Mouse (Mus musculus) regulatory T cell (primary cell): Measurements from ENCODE around the gene Klrb1b.
"Not testable (repeated sequence)": the region's sequence is repeated elsewhere in the genome, so short reads cannot be mapped to it uniquely, and the experiment has no call there.

ENCODE experiments used
- in situ Hi-C: fragments of 300-600 bp; cut with MboI, MseI; formaldehyde crosslinking; loops from one replicate; pipeline ENCODE4 v1.15.1; 2025; ENCODE audit warnings: high pct_unique_total_duplicates

The Klrb1b gene

GRCm38 (mm10) chr6:128800696-128801095 is 25.4 kb downstream of the Klrb1b start:
- in situ Hi-C loops: not testable (repeated sequence)

GRCm38 (mm10) chr6:128799896-128800270 is 26.2 kb downstream of the Klrb1b start:
- in situ Hi-C loops: loop anchor here (5.0 kb wide), 2 partner anchors 38 to 42 kb away; no protein-coding TSS in a partner anchor

- in situ Hi-C loops: loop anchor here (5.0 kb wide), 2 partner anchors 37 to 43 kb away; no protein-coding TSS in a partner anchor
These were observed 26.8 kb downstream of the Klrb1b start for GRCm38 (mm10) chr6:128799144-128799895.

- in situ Hi-C loops: loop anchor here (5.0 kb wide), 2 partner anchors 36 to 44 kb away; no protein-coding TSS in a partner anchor
These were observed 27.4 kb downstream of the Klrb1b start for GRCm38 (mm10) chr6:128798772-128799143.

- in situ Hi-C loops: loop anchor here (5.0 kb wide), 2 partner anchors 36 to 44 kb away; no protein-coding TSS in a partner anchor
These were observed 28.0 kb downstream of the Klrb1b start for GRCm38 (mm10) chr6:128797936-128798771.

- in situ Hi-C loops: loop anchor here (5.0 kb wide), 2 partner anchors 35 to 45 kb away; no protein-coding TSS in a partner anchor
These were observed 28.8 kb downstream of the Klrb1b start for GRCm38 (mm10) chr6:128797185-128797905.

- in situ Hi-C loops: loop anchor here (5.0 kb wide), 2 partner anchors 34 to 46 kb away; no protein-coding TSS in a partner anchor
These were observed 29.7 kb downstream of the Klrb1b start for GRCm38 (mm10) chr6:128796321-128796955.

- in situ Hi-C loops: no loop called here
These were observed 32.4 kb downstream of the Klrb1b start for GRCm38 (mm10) chr6:128793734-128794133.

- in situ Hi-C loops: not testable (repeated sequence)
These were observed 35.6 kb downstream of the Klrb1b start for GRCm38 (mm10) chr6:128790491-128790994.

- in situ Hi-C loops: no loop called here
These were observed 37.0 kb downstream of the Klrb1b start, which contains the start of gene Klrb1c for GRCm38 (mm10) chr6:128789115-128789514. Klrb1c (minus strand) TSS chr6:128789215.

GRCm38 (mm10) chr6:128788517-128788916 is 37.6 kb downstream of the Klrb1b start:
- in situ Hi-C loops: no loop called here

- in situ Hi-C loops: not testable (repeated sequence)
These were observed 39.7 kb downstream of the Klrb1b start for GRCm38 (mm10) chr6:128786396-128786795.

GRCm38 (mm10) chr6:128769481-128770253 is 56.5 kb downstream of the Klrb1b start:
- in situ Hi-C loops: loop anchor here (5.0 kb wide), 1 partner anchor 73 kb away; no protein-coding TSS in a partner anchor

GRCm38 (mm10) chr6:128768047-128768446 is 58.1 kb downstream of the Klrb1b start:
- in situ Hi-C loops: loop anchor here (5.0 kb wide), 1 partner anchor 74 kb away; no protein-coding TSS in a partner anchor

GRCm38 (mm10) chr6:128766486-128767254 is 59.5 kb downstream of the Klrb1b start:
- in situ Hi-C loops: loop anchor here (5.0 kb wide), 1 partner anchor 76 kb away; no protein-coding TSS in a partner anchor

GRCm38 (mm10) chr6:128765211-128765610 is 60.9 kb downstream of the Klrb1b start:
- in situ Hi-C loops: loop anchor here (5.0 kb wide), 1 partner anchor 77 kb away; no protein-coding TSS in a partner anchor

GRCm38 (mm10) chr6:128764598-128764997 is 61.5 kb downstream of the Klrb1b start:
- in situ Hi-C loops: loop anchor here (5.0 kb wide), 1 partner anchor 33 kb away; no protein-coding TSS in a partner anchor

- in situ Hi-C loops: loop anchor here (5.0 kb wide), 1 partner anchor 33 kb away; no protein-coding TSS in a partner anchor
These were observed 62.2 kb downstream of the Klrb1b start for GRCm38 (mm10) chr6:128763736-128764523.
